ENCODE assay signal across 8 mouse cellular contexts in genomic region chr2:44979042-44979721, GRCm38 (mm10). TPM values are rescaled to one million over a fixed set of nuclear protein-coding genes. Genes with fewer than 3 reads are reported as not detected.
DNase-seq lines count a peak whose midpoint lies in the region; ATAC-seq and TF ChIP-seq lines count a peak whose summit lies in the region.

No protein-coding gene starts in this region.

- no peaks in the 10 kb centered on the region for H3K9me3 ChIP-seq in lung, embryonic 14.5 days (ENCODE audit: low read depth, low read length)
- H3K9me3 ChIP-seq in embryonic facial prominence, embryonic 14.5 days (ENCODE audit: control insufficient read depth, low read length) = no peaks in the 10 kb centered on the region
- H3K9me3 ChIP-seq in hindbrain, embryonic 15.5 days = no peaks in the 10 kb centered on the region
- no peaks in the 10 kb centered on the region for H3K9me3 ChIP-seq in liver, embryonic 14.5 days (ENCODE audit: control insufficient read depth, low read length)

- H3K9ac ChIP-seq in lung, embryonic 14.5 days = peak overlapping the region; percentile 15; the same call in 1 of the 2 replicates
- H3K9ac ChIP-seq in embryonic facial prominence, embryonic 14.5 days (ENCODE audit: low read depth, low read length) = peak overlapping the region; percentile 30; the same call in 1 of the 2 replicates
- no peak overlapping the region for H3K9ac ChIP-seq in hindbrain, embryonic 15.5 days
- no peak overlapping the region for H3K9ac ChIP-seq in liver, embryonic 14.5 days (replicated peaks)

- peak overlapping the region; percentile 61 for H3K4me2 ChIP-seq in lung, embryonic 14.5 days
- H3K4me2 ChIP-seq in embryonic facial prominence, embryonic 14.5 days (ENCODE audit: low read depth, low read length) = peak overlapping the region; percentile 55
- peak overlapping the region; percentile 69 for H3K4me2 ChIP-seq in hindbrain, embryonic 15.5 days
- H3K4me2 ChIP-seq in liver, embryonic 14.5 days (ENCODE audit: low read depth) = peak overlapping the region; percentile 28

- H3K4me1 ChIP-seq in lung, embryonic 14.5 days (ENCODE audit: insufficient read depth) = peaks cover 11% of the 10 kb centered on the region
- peaks cover 8% of the 10 kb centered on the region for H3K4me1 ChIP-seq in embryonic facial prominence, embryonic 14.5 days (ENCODE audit: control insufficient read depth, insufficient read depth, low read length)
- H3K4me1 ChIP-seq in hindbrain, embryonic 15.5 days (replicated peaks) = peaks cover 14% of the 10 kb centered on the region
- peaks cover 4 to 17% of the 10 kb centered on the region in 2 experiments; a peak in 3 of 4 replicates for H3K4me1 ChIP-seq in liver, embryonic 14.5 days (replicated peaks; ENCODE audit: control insufficient read depth in 2 of 2, insufficient read depth in 2 of 2, low read length in 1 of 2)

- no peaks in the 10 kb centered on the region for H3K27me3 ChIP-seq in lung, embryonic 14.5 days (ENCODE audit: insufficient read depth, low read length)
- no peaks in the 10 kb centered on the region for H3K27me3 ChIP-seq in embryonic facial prominence, embryonic 14.5 days (replicated peaks; ENCODE audit: control insufficient read depth, insufficient read depth, low read length)
- H3K27me3 ChIP-seq in hindbrain, embryonic 15.5 days = no peaks in the 10 kb centered on the region
- H3K27me3 ChIP-seq in liver, embryonic 14.5 days (ENCODE audit: control insufficient read depth, insufficient read depth, low read length) = no peaks in the 10 kb centered on the region

- peak overlapping the region; percentile 20 for H3K4me3 ChIP-seq in lung, embryonic 14.5 days (ENCODE audit: low read depth, low read length)
- peak overlapping the region; percentile 21 for H3K4me3 ChIP-seq in embryonic facial prominence, embryonic 14.5 days (ENCODE audit: low read depth, low read length)
- peak overlapping the region; percentile 32 for H3K4me3 ChIP-seq in hindbrain, embryonic 15.5 days
- peak overlapping the region in 1 of 2 experiments; percentile 23; a peak in 1 of 4 replicates for H3K4me3 ChIP-seq in liver, embryonic 14.5 days (ENCODE audit: insufficient read depth in 1 of 2, low read depth in 2 of 2, low read length in 2 of 2)

- peak; percentile 44; the same call in 1 of the 2 replicates for ATAC-seq in lung, embryonic 14.5 days (ENCODE audit: insufficient read depth)
- peak; percentile 83 for ATAC-seq in embryonic facial prominence, embryonic 14.5 days (ENCODE audit: low read depth)
- ATAC-seq in hindbrain, embryonic 15.5 days (ENCODE audit: low FRiP score, low read depth) = peak; percentile 48; the same call in 1 of the 2 replicates
- no peak for ATAC-seq in liver, embryonic 14.5 days (ENCODE audit: insufficient read depth)

- 3% methylated on average over 18 of the region's 18 CpGs for WGBS in lung, embryonic 14.5 days
- WGBS in embryonic facial prominence, embryonic 14.5 days = 4% methylated on average over 18 of the region's 18 CpGs
- WGBS in hindbrain, embryonic 15.5 days = 3% methylated on average over 18 of the region's 18 CpGs
- WGBS in liver, embryonic 14.5 days (ENCODE audit: insufficient replicate concordance) = 12% methylated on average over 18 of the region's 18 CpGs

- no peaks in the 10 kb centered on the region for H3K36me3 ChIP-seq in lung, embryonic 14.5 days (ENCODE audit: insufficient read depth)
- H3K36me3 ChIP-seq in embryonic facial prominence, embryonic 14.5 days (ENCODE audit: control insufficient read depth, insufficient read depth, low read length) = no peaks in the 10 kb centered on the region
- H3K36me3 ChIP-seq in hindbrain, embryonic 15.5 days = no peaks in the 10 kb centered on the region
- H3K36me3 ChIP-seq in liver, embryonic 14.5 days (replicated peaks; ENCODE audit: control insufficient read depth, insufficient read depth, low read depth) = no peaks in the 10 kb centered on the region

- TF ChIP-seq EP300 in liver, embryonic 14.5 days (IDR thresholded peaks at IDR 0.05; ENCODE audit: low read depth) = no peak

- no peak for TF ChIP-seq CTCF in lung, embryonic 14.5 days (IDR thresholded peaks at IDR 0.05; ENCODE audit: low read depth)
- TF ChIP-seq CTCF in liver, embryonic 14.5 days (IDR thresholded peaks at IDR 0.05; ENCODE audit: low read depth) = no peak

- DNase-seq in lung, embryonic 14.5 days = peak; percentile 66
- no peak for DNase-seq in lung, postnatal 36 days
- peak; percentile 83 for DNase-seq in embryonic facial prominence, embryonic 14.5 days (ENCODE audit: low spot score)
- no peak for DNase-seq in liver, embryonic 14.5 days (ENCODE audit: low read depth in 3 of 3, low spot score in 3 of 3)
- DNase-seq in right cerebral cortex, postnatal 25 days = peak; percentile 66
- no peak for DNase-seq in adrenal gland, postnatal 25 days
- DNase-seq in adrenal gland, postnatal 36 days = no peak

- H3K27ac ChIP-seq in lung, embryonic 14.5 days (ENCODE audit: low read depth) = no peak overlapping the region
- 0 out of 2 replicates have a peak overlapping the region, but pooled peaks have one; percentile 3 for H3K27ac ChIP-seq in embryonic facial prominence, embryonic 14.5 days (replicated peaks; ENCODE audit: low read depth, low read length)
- H3K27ac ChIP-seq in hindbrain, embryonic 15.5 days (replicated peaks) = no peak overlapping the region
- H3K27ac ChIP-seq in liver, embryonic 14.5 days = no peak overlapping the region

RNA-seq across cellular contexts. Expression of gene Gtdc1, which starts 51.7 kb away (rescaled TPM):
- polyA plus RNA-seq in lung, embryonic 14.5 days (2014; fragmentation: Nextera tagmentation; extraction: Ambion mirVana) = 14.2 and 15.2 TPM in 2 replicates
- polyA plus RNA-seq in embryonic facial prominence, embryonic 14.5 days (2014; fragmentation: Nextera tagmentation; extraction: Ambion mirVana) = 14.3 and 19.0 TPM in 2 replicates
- 19.2 and 21.0 TPM in 2 replicates for polyA plus RNA-seq in hindbrain, embryonic 15.5 days (2015; fragmentation: Nextera tagmentation; extraction: Ambion mirVana)
- 3.3 and 5.8 TPM in 2 replicates for polyA plus RNA-seq in liver, embryonic 14.5 days (2012; rRNA removed)
- 3.6 and 4.2 TPM in 2 replicates for polyA plus RNA-seq in liver, embryonic 14.5 days (2014; fragmentation: Nextera tagmentation; extraction: Ambion mirVana)
- total RNA-seq in adrenal gland, postnatal 25 days (2021) = 11.8 and 14.4 TPM in 2 replicates
- total RNA-seq in adrenal gland, postnatal 36 days (2021) = 10 to 100 TPM; 13.3 to 13.9 TPM

Comparison
In these comparisons a context has a peak if more than half of its experiments do, and no peak if none do; other contexts are left out.
1. DNase-seq: peak in lung, embryonic 14.5 days (single experiment), embryonic facial prominence, embryonic 14.5 days (single experiment) and right cerebral cortex, postnatal 25 days (single experiment); none in lung, postnatal 36 days (single experiment), liver, embryonic 14.5 days (0 of 3), adrenal gland, postnatal 25 days (single experiment) and adrenal gland, postnatal 36 days (0 of 2).
2. H3K9ac ChIP-seq: peak in lung, embryonic 14.5 days (single experiment) and embryonic facial prominence, embryonic 14.5 days (single experiment); none in hindbrain, embryonic 15.5 days (single experiment) and liver, embryonic 14.5 days (single experiment).
3. Peak in every context shown above with its lines, with median percentiles within 50 percentile points of each other: H3K4me2 ChIP-seq.